Mouse (Mus musculus) hindlimb bud, embryonic 11.5 days (tissue): Measurements from ENCODE around the gene Eef2k.
"Not testable (repeated sequence)": the region's sequence is repeated elsewhere in the genome, so short reads cannot be mapped to it uniquely, and the experiment has no call there.

Experiments used
- DNase-seq: peaks from one replicate; pipeline ENCODE4 v3.0.0-alpha.2; 2012; ENCODE audit warnings: low read depth, low spot score; ENCODE audit errors: extremely low spot score

Eef2k gene

DNA sequence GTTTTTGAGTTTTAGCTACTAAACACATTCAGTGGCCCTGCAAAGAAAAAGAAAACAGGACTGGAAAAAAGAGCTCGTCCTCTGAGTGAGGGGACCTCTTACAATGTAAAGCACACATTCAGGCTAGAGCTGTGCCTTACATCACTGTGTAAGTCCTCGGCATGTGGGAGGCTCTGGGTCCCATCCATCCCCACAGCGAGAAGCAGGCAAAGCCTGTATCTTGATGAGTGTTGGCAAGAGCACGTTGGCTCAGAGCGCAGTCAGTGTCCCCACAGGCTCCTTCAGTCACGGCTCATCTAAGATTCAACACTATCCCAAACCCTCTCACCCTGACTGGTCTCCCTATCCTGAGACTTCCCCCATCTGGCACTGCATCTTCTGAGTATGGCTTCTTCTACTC, 35.6 kb downstream of the Eef2k start:
- DNase-seq: no peak

DNA sequence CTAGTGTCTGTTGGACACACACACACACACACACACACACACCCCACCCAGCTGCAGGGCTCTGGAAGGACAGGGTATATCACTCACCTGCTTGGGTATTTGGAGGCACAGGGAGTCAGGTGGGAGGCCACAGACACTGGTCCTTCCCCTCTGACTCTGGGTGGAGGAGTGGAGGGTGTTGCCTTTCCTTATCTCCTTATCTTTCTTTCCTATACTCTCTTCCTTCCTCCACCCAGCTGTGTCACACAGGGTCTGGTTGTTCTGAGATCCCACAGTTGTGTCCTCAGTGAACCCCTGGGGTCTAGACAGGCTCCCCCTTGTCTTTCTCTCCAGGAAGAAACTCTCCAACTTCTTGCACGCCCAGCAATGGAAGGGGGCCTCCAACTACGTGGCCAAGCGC, 37.3 kb downstream of the Eef2k start:
- DNase-seq: no peak

DNA sequence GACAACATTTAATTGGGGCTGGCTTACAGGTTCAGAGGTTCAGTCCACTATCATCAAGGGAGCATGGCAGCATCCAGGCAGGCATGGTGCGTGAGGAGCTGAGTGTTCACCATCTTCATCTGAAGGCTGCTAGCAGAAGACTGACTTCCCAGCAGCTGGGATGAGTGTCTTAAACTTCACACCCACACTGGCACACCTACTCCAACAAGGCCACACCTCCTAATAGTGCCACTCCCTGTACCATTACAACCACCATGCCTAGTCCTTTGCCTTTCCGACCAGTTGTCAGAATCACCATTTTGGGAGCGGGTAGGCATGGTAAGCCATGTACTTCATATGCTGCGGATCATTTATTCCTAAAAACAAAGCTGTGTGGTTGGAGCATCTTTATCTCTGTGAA, 38.1 kb downstream of the Eef2k start:
- no peak for DNase-seq

DNA sequence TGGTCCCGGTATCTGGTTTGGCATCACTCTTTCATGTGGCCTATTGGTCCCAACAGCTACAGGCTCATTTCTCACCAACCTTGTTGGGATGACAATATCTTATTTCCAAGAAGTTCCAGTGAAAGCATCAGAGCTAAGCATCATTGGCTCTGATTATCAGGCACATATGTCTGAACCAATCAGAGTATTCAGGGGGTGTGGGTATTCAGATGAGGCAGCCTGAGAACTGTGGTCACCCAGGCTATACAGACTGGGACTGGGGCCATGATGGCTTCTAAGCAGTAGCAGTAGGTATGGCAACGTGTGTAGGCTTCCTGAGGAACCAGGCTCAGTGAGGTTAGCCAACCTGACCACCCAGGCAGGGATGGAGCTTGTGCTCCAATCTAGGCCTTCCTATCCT, 38.8 kb downstream of the Eef2k start:
- no peak for DNase-seq

DNA sequence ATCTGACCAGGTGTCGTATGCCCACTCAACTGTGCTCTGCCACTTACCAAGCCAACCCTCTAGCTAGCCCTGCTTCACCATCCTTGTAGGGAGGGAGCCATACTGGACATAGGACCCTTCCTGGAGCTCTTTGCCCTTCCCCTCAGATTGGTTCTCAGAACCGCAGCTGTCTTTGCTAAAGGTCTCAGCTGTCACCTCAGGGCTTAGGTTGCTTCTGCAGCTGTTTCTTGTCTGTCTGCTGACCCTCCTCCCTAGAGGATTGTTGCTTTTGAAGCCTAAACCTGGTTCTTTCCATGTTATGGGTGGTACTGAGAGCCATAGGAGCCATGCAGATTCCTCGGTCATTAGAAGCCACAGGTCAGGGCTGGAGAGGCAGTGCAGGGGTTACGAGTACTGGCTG, 40.0 kb downstream of the Eef2k start:
- no peak for DNase-seq

DNA sequence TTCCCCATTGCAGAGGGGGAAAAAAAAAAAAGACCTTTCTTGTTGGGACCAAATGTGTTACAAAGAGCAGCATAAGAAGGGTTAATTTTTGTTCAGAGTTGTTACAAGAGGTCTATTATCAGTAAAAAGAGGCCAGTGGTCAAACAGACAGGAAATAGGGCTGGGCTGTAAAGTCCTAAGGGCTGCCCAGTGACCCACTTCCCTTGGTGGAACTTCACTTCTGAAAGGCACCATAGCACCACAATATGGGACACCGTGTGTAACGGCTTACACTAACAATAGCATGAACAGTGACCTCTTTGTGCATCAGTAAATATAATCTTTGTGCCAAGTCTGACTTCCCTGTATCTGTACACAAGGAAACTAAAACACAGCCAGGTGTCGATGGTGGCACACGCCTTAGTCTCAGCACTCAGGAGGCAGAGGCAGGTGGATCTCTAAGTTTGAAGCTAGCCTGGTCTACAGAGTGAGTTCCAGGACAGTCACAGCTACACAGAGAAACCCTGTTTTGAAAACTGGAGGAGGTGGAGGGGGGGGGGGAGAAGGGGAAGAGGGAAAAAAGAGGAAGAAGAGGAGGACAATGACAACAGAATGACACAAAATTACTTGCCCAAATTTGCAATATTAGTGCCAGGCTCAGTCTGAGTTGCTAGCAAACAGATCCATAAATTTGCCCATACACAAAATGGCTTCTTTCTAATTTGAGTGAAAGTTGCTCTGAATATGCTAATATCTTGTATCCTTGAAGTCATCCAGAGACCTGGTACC, 41.1 kb downstream of the Eef2k start:
- DNase-seq: no peak

DNA sequence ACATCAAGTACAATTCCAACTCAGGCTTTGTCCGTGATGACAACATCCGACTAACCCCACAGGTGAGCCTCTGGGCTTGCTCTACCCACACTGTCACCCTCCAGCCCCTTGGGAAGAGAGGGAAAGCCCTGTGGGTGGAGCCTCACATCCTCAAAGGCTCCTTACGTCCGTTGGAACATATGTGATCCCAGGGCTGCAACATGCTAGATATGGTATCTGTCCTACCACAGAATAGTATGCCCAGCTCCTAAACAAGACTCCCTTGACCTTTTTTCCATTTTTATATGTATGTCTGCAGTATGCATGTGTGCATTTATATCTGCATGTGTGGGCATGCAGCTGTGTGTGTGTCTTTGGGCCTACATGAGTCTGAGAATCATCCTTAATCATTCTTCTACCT, 42.1 kb downstream of the Eef2k start:
- DNase-seq: no peak

DNA sequence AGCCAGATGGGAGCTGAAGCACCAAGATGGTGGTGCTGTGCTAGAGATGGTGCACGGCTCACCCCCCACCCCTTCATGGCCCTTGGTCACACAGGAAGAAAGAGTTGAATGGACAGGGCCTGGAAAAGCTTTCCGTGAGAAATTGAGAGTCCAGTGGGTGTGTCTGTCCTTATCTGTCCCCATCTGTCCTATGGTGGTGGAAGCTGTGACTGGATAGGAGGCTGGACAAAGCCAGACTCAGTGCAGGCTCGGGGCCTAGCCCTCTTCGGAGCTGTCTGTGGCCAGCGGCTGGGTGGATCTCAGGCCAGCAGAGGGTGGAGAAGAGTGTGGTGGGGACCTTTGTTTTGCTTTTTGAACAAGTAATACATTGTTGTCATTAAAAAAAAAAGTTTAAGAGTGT, 50.5 kb downstream of the Eef2k start:
- no peak for DNase-seq

DNA sequence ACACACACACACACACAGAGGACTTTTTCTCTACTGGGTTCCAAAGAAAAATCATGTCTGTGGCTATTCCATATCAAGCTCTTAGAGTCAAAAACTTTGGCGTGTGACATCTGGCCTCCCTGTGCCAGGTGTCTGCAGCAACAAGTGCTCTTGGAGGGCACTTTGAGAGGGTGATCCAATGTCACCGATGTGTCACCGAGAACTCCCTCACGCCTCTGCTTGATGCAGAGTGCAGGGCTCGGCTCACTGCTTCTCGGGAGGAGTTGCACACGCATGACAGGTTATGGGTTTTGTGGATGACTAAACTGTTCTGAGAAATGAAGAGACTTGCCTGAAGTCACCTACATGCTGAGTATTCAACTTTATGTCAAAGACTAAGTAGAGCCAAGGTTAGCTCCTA, 54.4 kb downstream of the Eef2k start:
- DNase-seq: no peak

DNA sequence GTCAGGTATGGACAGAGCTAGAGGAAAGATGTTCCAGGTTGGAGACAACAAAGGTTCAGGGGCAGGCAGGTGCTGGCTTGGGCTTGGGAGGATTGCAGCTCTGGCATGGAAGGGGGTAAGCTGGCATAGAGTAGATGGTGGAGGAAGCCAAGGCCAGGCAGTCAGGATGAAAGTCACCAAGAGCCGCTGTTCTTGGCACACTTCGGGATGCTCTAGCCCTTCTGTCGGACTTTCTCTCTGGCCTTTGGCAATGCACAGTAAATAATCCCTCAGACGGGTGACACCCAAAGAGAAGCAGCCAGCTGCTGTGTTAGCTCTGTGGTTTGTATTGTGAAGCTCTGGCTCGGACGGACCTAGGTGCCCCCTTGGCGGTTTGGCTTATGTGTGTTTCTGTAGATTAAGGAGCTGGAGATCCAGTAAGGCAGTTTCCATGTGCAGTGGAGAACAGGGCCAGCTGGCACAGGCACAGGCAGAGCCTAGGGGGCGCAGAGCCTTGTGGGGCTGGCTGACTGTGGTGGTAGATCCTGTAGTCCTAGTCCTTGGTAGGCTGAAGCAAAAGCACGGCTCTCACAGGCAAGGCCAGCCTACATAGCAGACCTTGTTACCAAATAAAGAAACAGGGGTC, 55.2 kb downstream of the Eef2k start:
- no peak for DNase-seq

DNA sequence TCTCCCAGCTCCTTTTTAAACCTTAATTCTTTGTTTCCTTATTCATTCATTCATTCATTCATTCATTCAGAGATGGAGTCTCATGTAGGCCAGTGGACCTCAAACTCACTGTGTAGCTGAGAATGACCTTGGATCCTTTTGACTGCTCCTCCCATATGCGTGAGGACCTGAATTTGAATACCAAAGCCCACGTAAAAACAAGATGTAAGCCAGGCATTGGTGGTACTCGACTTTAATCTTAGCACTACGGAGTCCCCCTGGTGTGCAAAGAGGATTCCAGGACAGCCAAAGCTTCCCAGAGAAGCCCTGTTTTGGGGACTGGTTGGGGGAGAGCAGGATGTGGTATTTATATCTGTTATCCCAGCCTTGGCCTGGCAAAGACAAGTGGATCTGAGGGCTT, 57.6 kb downstream of the Eef2k start:
- no peak for DNase-seq

DNA sequence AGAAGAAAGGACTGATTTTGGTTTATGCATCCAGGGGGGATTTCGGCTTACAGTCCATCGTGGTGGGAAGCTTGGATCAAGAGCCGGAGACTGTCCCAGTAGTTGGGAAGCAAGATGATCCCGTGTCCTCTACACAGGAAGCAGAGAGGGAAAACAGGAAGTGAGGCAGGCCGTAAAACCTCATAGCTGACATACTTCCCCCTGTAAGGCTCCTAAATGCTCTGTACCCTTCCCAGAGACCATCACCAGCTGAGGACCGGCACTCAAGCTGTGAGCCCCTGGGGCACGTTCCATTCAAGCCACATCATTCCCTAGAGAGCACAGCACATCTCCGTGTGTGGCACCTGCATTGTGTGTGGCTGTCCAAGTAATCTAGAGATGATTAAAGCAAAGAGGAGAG, 59.1 kb downstream of the Eef2k start:
- no peak for DNase-seq

DNA sequence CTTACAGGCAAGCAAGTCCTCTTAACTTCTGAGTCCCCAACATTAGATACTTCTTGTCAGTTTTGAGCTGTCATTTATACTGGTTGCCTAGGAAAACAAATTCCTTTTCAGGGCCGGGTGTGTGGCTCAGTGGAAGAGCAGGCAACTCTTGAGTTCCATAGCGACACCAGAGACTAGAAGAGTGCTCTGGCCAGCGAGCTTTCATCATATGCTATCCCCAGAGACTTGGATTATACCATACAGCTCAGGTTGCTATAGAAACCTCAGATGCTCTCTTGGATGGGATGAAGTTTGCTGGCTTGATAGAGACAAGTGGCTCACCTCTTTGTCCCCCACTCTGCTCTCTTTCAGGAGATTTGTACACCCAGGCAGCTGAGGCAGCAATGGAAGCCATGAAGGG, 60.3 kb downstream of the Eef2k start:
- no peak for DNase-seq

DNA sequence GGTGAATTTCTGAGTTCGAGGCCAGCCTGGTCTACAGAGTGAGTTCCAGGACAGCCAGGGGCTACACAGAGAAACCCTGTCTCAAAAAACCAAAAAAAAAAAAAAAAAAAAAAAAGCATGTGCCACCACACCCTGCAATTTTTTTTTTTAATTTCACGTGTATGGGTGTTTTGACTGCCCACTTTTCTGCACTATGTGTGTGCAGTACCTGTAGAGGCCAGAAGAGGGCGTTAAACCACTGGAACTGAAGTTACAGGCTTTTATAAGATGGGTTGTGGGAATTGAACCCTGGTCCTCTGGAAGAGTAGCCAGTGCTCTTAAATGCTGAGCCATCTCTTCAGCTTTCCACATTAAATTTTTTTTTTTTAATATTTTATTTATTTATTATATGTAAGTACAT, 67.5 kb downstream of the Eef2k start:
- not testable (repeated sequence) for DNase-seq

DNA sequence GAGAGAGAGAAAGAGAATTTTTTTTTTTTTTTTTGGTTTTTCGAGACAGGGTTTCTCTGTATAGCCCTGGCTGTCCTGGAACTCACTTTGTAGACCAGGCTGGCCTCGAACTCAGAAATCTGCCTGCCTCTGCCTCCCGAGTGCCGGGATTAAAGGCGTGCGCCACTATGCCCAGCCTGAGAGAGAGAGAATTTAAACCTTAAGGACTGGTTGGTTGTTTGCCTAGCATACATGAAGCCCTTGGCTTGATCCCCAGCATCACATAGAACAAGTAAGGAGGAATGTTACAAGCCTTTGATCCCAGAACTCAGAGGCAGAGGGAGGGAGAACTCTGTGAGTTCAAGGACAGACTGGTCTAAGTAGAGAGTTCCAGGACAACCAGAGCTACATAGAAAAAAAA, 68.6 kb downstream of the Eef2k start:
- DNase-seq: not testable (repeated sequence)

DNA sequence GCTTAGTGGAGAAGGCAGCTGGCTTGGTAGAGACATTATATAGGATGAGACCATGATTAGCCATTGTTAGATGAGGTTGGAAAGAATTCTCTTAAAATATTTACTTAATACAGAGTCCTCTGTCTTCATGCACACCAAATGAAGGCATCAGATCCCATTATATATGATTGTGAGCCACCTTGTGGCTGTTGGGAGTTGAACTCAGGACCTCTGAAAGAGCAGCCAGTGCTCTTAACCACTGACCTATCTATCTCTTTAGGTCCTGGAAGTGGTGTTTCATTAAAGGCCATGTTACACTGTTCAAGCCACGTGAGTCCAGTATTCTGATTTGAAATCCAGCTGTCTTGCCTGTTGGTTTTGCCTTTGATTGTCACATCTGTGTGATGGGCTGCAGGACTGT, 70.7 kb downstream of the Eef2k start:
- no peak for DNase-seq

DNA sequence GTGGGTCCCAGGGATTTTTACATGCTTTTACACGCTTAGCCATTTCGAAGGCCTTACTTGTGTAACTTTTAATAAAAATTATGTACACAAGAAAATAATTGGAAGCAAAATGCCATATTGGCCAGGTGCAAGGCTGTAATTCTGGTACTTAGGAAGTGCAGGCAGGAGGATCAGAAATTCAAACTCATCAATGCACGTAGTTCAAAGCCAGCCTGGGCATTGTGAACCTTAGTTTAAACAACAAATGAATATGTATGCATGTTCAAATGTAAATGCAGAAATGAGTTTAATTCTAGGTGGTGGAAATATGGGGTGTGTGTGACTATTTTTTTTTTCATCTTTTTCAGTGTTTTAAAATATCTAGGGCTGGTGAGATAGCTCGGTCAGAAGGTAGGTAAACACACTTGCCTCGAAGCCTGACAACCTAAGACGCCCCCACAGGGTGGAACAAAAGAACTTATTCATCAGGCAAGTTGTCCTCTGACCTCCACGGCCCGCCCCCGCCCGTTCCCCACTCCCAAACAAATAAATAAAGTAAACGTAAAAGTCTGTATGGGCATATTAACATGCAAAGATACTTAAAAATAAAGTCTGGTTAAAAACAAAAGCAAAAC, 73.7 kb downstream of the Eef2k start:
- no peak for DNase-seq

DNA sequence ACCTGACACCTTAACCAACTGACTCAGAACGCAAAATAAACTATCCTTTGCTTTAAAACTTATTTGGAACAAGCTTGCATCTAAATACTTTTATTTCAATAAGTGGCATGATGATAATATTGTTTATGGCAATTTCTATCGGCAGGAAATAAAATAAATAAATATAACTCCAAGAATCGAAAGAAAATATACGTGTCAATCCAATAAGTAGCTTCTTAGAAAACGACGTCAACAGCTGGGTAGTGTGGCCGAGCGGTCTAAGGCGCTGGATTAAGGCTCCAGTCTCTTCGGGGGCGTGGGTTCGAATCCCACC, 74.6 kb downstream of the Eef2k start:
- DNase-seq: no peak

DNA sequence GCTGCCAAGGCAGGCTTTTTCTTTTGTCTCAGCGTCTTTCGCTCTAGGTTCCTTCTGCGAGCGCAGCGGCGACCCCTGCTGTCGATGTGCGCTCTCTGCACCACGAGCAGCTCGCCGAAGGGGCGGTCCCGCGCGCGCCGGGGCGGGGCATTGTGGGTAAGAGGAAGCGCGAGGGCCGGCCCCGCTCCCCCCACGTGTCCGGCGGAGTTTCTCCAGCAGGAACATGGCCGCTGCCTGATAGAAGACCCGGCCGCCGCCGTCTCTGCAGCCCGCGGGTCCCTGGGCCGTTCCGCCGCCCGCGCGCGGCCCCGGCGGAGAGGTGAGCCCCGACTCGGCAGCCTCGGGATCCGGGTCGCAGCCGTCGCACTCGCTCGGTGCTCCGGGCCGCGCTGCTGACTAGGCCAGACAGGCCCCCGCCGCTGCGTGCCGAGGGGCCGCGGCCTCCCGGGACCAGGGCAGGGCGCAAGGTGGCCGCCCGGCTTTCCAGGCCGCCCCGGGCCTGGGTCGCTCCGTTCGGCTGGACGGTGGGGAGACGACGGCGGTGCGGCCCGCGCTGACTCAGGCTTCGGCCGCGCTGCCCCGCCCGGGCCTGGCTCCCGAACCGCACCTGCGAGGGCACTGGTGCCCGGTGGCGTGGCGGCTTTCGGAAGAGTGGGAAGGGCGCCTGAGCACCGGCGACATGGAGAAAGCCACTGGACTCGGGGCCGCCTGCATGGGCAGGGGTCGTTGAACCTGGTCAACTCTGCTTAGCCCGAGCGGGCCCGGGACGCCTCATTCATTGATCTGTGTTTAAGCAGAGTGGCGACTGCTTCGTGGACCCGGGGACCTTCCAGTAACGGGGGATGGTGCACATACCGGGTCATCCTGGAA, 75.2 kb downstream of the Eef2k start, which contains the start of gene Polr3e:
Polr3e (plus strand) TSS at position 153 of the 870 bp plus-strand sequence.
- peak; percentile 93 for DNase-seq

DNA sequence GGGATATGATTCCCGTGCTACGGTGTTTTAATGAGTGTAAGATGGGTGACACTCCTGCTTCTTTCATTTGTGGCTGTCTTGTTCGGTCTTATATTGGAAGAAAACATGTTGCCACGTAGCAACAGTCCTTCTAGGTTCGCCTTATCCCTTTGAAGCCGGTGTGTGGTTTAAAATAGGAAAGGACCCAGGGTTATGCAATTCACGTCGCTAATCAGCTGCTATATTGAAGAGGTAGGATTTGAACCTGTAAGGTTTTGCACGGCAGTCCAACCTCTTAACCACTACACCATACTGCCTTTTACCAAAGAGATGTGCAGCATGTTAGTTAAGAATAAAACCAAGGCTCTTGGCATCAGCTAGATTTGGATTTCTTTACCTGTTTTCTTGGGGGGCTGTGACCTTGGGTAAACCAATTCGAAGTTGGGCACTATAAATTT, 75.9 kb downstream of the Eef2k start:
- peak; percentile 98 for DNase-seq

DNA sequence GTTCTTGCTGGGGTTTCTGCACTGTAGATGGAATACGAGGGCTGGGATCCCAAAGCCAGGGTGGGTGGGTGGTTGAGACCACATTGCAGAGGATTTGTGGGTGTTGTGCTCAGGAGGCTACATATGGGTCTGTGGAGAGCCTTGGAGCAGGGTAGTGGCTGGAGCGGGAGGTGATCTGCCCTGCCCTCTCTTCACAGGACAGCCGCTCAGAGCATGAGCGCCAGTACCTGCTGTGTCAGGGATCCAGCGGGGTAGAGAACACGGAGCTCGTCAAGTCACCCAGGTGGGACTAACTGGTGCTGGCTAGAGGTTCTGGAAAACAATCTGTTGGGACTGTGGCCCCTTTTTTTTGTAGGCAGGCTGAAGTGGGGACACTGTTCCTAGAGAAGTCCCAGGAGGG, 90.5 kb downstream of the Eef2k start:
- DNase-seq: no peak
